Mouse (Mus musculus): ENCODE measurements around the gene Pcnx4. TPM values are rescaled to one million over a fixed set of nuclear protein-coding genes. Genes with fewer than 3 reads are reported as not detected.

The Pcnx4 gene
- total and polyA plus RNA-seq, 3 experiments = 2.4 to 3.6 (median 3.4) TPM

DNA sequence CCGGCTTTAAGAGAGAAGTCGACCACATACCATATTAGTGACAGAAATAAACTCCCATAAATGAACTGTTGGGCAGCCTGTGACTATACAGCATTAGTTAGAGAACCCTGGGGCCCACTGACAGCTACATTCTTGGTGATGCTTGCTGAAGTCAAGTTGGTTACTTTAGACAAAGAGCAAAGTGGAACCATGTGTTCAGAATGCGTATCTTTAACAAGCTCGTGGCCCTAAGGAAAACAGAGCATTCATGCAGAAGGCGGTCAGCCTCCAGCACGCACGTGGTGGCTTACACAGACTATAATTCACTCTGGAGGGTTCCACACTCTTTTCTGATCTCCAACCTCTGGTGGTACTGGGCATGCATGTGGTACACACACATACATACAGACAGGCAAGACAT is 26.6 kb upstream of the Pcnx4 start:
- Histone ChIP-seq H3K4me1 (ENCODE audit: control insufficient read depth, insufficient read depth, low read length) (no peaks in the 10 kb centered on the region), H3K36me3 (ENCODE audit: control insufficient read depth, insufficient read depth, low read length) (no peaks in the 10 kb centered on the region), H3K27me3 (ENCODE audit: control insufficient read depth, insufficient read depth, low read length) (no peaks in the 10 kb centered on the region), H3K9ac (ENCODE audit: low read depth, low read length) (no peak overlapping the region), H3K79me2 (replicated peaks; ENCODE audit: control insufficient read depth, insufficient read depth, low read length) (no peaks in the 10 kb centered on the region), H3K4me3 (no peak overlapping the region), H3K27ac (no peak overlapping the region)
- TF ChIP-seq EP300 (IDR thresholded peaks at IDR 0.05; ENCODE audit: insufficient read depth, low read depth, low read length) (no peak), POLR2A (IDR thresholded peaks at IDR 0.05; ENCODE audit: insufficient read depth, low read depth, low read length) (no peak), CTCF (IDR thresholded peaks at IDR 0.05) (no peak)
- no peak for DNase-seq
- intact Hi-C loops (cut with DNase I) = loop anchor here (5.0 to 10.0 kb wide), 2 partner anchors 47 to 335 kb away; no protein-coding TSS in a partner anchor
- WGBS = 88% methylated on average over 7 of the region's 7 CpGs

DNA sequence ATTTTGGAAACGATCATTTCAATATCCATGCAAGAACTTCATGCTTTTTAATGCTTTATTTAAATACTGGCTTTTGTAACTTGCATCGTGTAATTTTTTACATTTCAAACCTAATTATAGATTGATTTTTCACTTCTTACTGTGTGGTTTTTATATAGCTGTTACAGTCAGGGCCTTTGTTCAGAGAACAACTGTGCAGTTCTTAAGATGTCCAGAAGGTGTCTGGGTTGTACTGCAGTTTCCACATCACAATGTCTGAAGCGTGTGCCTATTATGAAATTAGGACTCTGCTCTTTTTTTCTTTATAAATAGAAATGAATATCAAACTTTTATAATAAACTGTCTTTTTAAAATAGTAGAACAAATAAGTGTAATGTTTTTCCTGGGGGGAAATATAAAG is 20.7 kb upstream of the Pcnx4 start:
- H3K4me1 ChIP-seq (ENCODE audit: control insufficient read depth, insufficient read depth, low read length) = no peaks in the 10 kb centered on the region
- no peaks in the 10 kb centered on the region for H3K79me2 ChIP-seq (replicated peaks; ENCODE audit: control insufficient read depth, insufficient read depth, low read length)
- 54% methylated on average over 3 of the region's 3 CpGs for WGBS
- H3K9ac ChIP-seq (ENCODE audit: low read depth, low read length) = no peak overlapping the region
- no peak overlapping the region for H3K27ac ChIP-seq
- intact Hi-C loops (cut with DNase I) = loop anchor here (2.0 to 10.0 kb wide), 3 partner anchors 177 to 461 kb away; no protein-coding TSS in a partner anchor
- TF ChIP-seq EP300 (IDR thresholded peaks at IDR 0.05; ENCODE audit: insufficient read depth, low read depth, low read length) (no peak), CTCF (IDR thresholded peaks at IDR 0.05) (peak; percentile 78)
- H3K27me3 ChIP-seq (ENCODE audit: control insufficient read depth, insufficient read depth, low read length) = no peaks in the 10 kb centered on the region
- H3K4me3 ChIP-seq = no peak overlapping the region
- no peak for DNase-seq
- no peaks in the 10 kb centered on the region for H3K36me3 ChIP-seq (ENCODE audit: control insufficient read depth, insufficient read depth, low read length)

DNA sequence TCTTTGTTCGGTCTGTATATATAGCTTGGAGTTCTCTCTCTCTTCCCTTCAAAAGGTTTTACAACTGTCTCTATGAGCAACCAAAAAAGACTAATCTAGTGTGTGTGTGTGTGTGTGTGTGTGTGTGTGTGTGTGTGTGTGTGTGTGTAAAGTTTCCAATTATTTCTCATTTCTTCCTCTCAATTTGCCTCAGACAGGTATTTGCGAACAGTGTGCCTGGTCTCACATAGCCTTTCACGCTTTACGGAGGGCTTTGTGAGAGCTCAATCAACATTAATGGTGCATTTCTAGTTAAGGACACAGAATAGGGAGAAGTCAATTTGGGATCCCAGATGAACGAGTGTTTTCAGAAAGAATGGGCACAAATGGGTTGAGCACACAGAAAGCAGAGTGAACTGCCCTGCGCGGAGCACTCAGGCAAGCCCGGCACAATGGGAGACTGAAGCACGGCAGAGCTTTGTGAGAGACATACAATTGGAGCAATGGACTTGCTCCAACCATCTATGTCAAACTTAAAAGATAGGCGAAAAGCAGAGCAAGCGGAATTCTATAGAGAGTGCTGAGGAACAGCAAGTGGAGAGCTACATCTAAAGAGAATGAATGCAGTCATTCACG is 18.0 kb upstream of the Pcnx4 start:
- H3K36me3 ChIP-seq (ENCODE audit: control insufficient read depth, insufficient read depth, low read length) = no peaks in the 10 kb centered on the region
- H3K9ac ChIP-seq (ENCODE audit: low read depth, low read length) = no peak overlapping the region
- TF ChIP-seq EP300 (IDR thresholded peaks at IDR 0.05; ENCODE audit: insufficient read depth, low read depth, low read length) = no peak
- no peak overlapping the region for H3K4me3 ChIP-seq
- WGBS = 84% methylated on average over 12 of the region's 12 CpGs
- intact Hi-C loops (cut with DNase I) = loop anchor here (5.0 to 10.0 kb wide), 2 partner anchors 174 to 327 kb away; no protein-coding TSS in a partner anchor
- H3K27ac ChIP-seq = no peak overlapping the region
- no peaks in the 10 kb centered on the region for H3K27me3 ChIP-seq (ENCODE audit: control insufficient read depth, insufficient read depth, low read length)
- no peak for DNase-seq
- H3K4me1 ChIP-seq (ENCODE audit: control insufficient read depth, insufficient read depth, low read length) = no peaks in the 10 kb centered on the region
- H3K79me2 ChIP-seq (replicated peaks; ENCODE audit: control insufficient read depth, insufficient read depth, low read length) = no peaks in the 10 kb centered on the region

DNA sequence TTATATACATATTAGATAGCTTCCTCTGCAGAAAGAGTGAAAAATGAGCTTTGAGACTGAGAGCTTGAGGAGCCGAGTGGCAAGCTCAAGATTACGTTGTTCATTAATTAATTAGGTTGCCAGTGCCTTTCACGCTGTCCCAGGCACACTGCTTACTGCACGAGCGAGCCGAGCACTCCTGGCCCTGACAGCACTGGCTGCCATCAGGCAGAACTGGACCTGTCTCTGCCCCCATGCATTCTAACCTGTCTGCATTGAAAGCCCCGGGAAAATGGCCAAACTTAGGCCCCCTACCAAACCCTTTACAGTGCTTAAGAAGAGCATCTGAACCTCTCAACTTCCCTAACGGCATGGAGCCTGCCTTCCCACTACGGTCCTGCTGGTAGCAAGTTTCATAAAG is 16.8 kb upstream of the Pcnx4 start:
- intact Hi-C loops (cut with DNase I) = loop anchor here (5.0 to 10.0 kb wide), 2 partner anchors 173 to 325 kb away; no protein-coding TSS in a partner anchor
- no peaks in the 10 kb centered on the region for H3K79me2 ChIP-seq (replicated peaks; ENCODE audit: control insufficient read depth, insufficient read depth, low read length)
- no peak for TF ChIP-seq EP300 (IDR thresholded peaks at IDR 0.05; ENCODE audit: insufficient read depth, low read depth, low read length)
- no peak for TF ChIP-seq CTCF (IDR thresholded peaks at IDR 0.05)
- TF ChIP-seq POLR2A (IDR thresholded peaks at IDR 0.05; ENCODE audit: insufficient read depth, low read depth, low read length) = no peak
- H3K27me3 ChIP-seq (ENCODE audit: control insufficient read depth, insufficient read depth, low read length) = no peaks in the 10 kb centered on the region
- no peak overlapping the region for H3K4me3 ChIP-seq
- no peak for DNase-seq
- no peak overlapping the region for H3K9ac ChIP-seq (ENCODE audit: low read depth, low read length)
- whole genome bisulfite sequencing = 78% methylated on average over 9 of the region's 9 CpGs
- H3K4me1 ChIP-seq (ENCODE audit: control insufficient read depth, insufficient read depth, low read length) = no peaks in the 10 kb centered on the region
- H3K36me3 ChIP-seq (ENCODE audit: control insufficient read depth, insufficient read depth, low read length) = no peaks in the 10 kb centered on the region
- no peak overlapping the region for H3K27ac ChIP-seq

DNA sequence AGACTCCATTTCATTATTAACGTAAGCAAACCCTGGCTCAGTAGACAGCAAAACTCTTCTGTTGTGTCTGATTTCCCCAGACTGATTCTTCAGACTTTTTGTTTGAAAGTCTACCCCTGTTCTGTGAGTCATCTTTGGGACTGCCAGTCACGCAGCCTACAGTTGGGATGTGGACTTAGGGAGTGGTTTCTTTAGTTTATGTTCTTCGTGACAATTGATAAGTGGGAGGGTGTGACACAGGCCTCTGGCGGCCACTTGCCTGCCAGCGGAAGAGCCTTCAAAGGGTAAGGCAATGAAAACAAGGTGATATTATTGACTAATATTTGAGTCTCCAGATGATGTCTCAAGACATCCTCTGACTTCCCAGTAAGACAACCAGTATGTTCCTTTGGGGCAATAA is 16.3 kb upstream of the Pcnx4 start:
- WGBS = 69% methylated on average over 5 of the region's 5 CpGs
- H3K27me3 ChIP-seq (ENCODE audit: control insufficient read depth, insufficient read depth, low read length) = no peaks in the 10 kb centered on the region
- intact Hi-C loops (cut with DNase I) = loop anchor here (5.0 to 10.0 kb wide), 2 partner anchors 172 to 325 kb away; no protein-coding TSS in a partner anchor

DNA sequence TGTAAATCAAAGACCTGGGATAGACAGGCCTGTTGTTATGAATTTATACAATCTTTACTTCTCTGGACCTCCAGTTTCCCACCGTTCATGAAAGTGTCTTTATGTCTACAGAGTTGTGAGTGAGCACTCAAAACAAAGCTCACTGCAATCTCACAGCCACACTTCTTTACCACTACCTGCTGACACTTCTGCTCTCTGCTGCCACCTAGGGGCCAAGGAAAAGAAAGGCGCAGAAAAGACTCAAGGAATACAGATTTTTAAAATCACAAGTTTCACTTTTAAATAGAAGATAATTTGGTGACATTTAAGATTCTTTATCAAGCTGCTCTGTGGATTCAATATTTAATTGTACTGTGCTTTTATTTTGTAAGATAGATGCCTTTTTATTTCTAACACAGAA is 15.5 kb upstream of the Pcnx4 start:
- peak; percentile 48 to 69 for DNase-seq
- H3K79me2 ChIP-seq (replicated peaks; ENCODE audit: control insufficient read depth, insufficient read depth, low read length) = no peaks in the 10 kb centered on the region
- H3K27ac ChIP-seq = no peak overlapping the region
- TF ChIP-seq POLR2A (IDR thresholded peaks at IDR 0.05; ENCODE audit: insufficient read depth, low read depth, low read length) (no peak), CTCF (IDR thresholded peaks at IDR 0.05) (peak; percentile 92), EP300 (IDR thresholded peaks at IDR 0.05; ENCODE audit: insufficient read depth, low read depth, low read length) (no peak)
- H3K27me3 ChIP-seq (ENCODE audit: control insufficient read depth, insufficient read depth, low read length) = no peaks in the 10 kb centered on the region
- WGBS = 3% methylated on average over 2 of the region's 2 CpGs
- intact Hi-C loops (cut with DNase I) = no loop called here
- no peaks in the 10 kb centered on the region for H3K4me1 ChIP-seq (ENCODE audit: control insufficient read depth, insufficient read depth, low read length)
- no peaks in the 10 kb centered on the region for H3K36me3 ChIP-seq (ENCODE audit: control insufficient read depth, insufficient read depth, low read length)
- no peak overlapping the region for H3K9ac ChIP-seq (ENCODE audit: low read depth, low read length)
- no peak overlapping the region for H3K4me3 ChIP-seq

More for the DNA sequence above, 16.3 kb upstream of the Pcnx4 start:
- Histone ChIP-seq H3K79me2 (replicated peaks; ENCODE audit: control insufficient read depth, insufficient read depth, low read length) (no peaks in the 10 kb centered on the region), H3K9ac (ENCODE audit: low read depth, low read length) (no peak overlapping the region), H3K4me3 (no peak overlapping the region), H3K27ac (no peak overlapping the region), H3K36me3 (ENCODE audit: control insufficient read depth, insufficient read depth, low read length) (no peaks in the 10 kb centered on the region), H3K4me1 (ENCODE audit: control insufficient read depth, insufficient read depth, low read length) (no peaks in the 10 kb centered on the region)
- no peak for DNase-seq
- TF ChIP-seq POLR2A (IDR thresholded peaks at IDR 0.05; ENCODE audit: insufficient read depth, low read depth, low read length) = no peak
- no peak for TF ChIP-seq EP300 (IDR thresholded peaks at IDR 0.05; ENCODE audit: insufficient read depth, low read depth, low read length)
- no peak for TF ChIP-seq CTCF (IDR thresholded peaks at IDR 0.05)
